Mouse (Mus musculus): ENCODE results near the gene Psme2.

Psme2 gene

GRCm38 (mm10) chr14:55590748-55591330 is at the start of gene Psme2:
TSS of gene Psme2 (minus strand) at chr14:55591113.
- DNase-seq (ENCODE audit: low spot score in 2 of 2) = peak; percentile 93 to 94

GRCm38 (mm10) chr14:55637795-55638194 is 46.9 kb upstream of the Psme2 start, which contains the start of gene Gm49378:
TSS of gene Gm49378 (minus strand) at chr14:55637895.
- no peak for DNase-seq (ENCODE audit: low spot score in 2 of 2)

- peak; percentile 77 to 82 for DNase-seq (ENCODE audit: low spot score in 2 of 2)
Observed at GRCm38 (mm10) chr14:55635523-55636007, 44.7 kb upstream of the Psme2 start, which contains the start of gene Ipo4. TSS of gene Ipo4 (minus strand) at chr14:55635957.

GRCm38 (mm10) chr14:55634874-55635522 is 44.1 kb upstream of the Psme2 start:
- DNase-seq (ENCODE audit: low spot score in 2 of 2) = no peak

- DNase-seq (ENCODE audit: low spot score in 2 of 2) = peak in 1 of 2 experiments; percentile 71
Observed at GRCm38 (mm10) chr14:55629312-55629711, 38.4 kb upstream of the Psme2 start.

GRCm38 (mm10) chr14:55628077-55628827 is 37.3 kb upstream of the Psme2 start:
- no peak for DNase-seq (ENCODE audit: low spot score in 2 of 2)

- no peak for DNase-seq (ENCODE audit: low spot score in 2 of 2)
Observed at GRCm38 (mm10) chr14:55618486-55619195, 27.7 kb upstream of the Psme2 start.

GRCm38 (mm10) chr14:55617822-55618221 is 26.9 kb upstream of the Psme2 start, which contains the start of gene Rec8:
TSS of gene Rec8 (plus strand) at chr14:55618037.
- DNase-seq (ENCODE audit: low spot score in 2 of 2) = no peak

GRCm38 (mm10) chr14:55616844-55617243 is 25.9 kb upstream of the Psme2 start:
- DNase-seq (ENCODE audit: low spot score in 2 of 2) = no peak

- DNase-seq (ENCODE audit: low spot score in 2 of 2) = no peak
Observed at GRCm38 (mm10) chr14:55615876-55616275, 25.0 kb upstream of the Psme2 start.

- no peak for DNase-seq (ENCODE audit: low spot score in 2 of 2)
Observed at GRCm38 (mm10) chr14:55614565-55615178, 23.8 kb upstream of the Psme2 start.

- DNase-seq (ENCODE audit: low spot score in 2 of 2) = no peak
Observed at GRCm38 (mm10) chr14:55613346-55613745, 22.4 kb upstream of the Psme2 start.

- DNase-seq (ENCODE audit: low spot score in 2 of 2) = no peak
Observed at GRCm38 (mm10) chr14:55608339-55608738, 17.4 kb upstream of the Psme2 start.

GRCm38 (mm10) chr14:55605743-55606459 is 15.0 kb upstream of the Psme2 start:
- DNase-seq (ENCODE audit: low spot score in 2 of 2) = no peak

- DNase-seq (ENCODE audit: low spot score in 2 of 2) = no peak
Observed at GRCm38 (mm10) chr14:55604823-55605222, 13.9 kb upstream of the Psme2 start.

GRCm38 (mm10) chr14:55603633-55604576 is 13.0 kb upstream of the Psme2 start:
- peak; percentile 85 to 91 for DNase-seq (ENCODE audit: low spot score in 2 of 2)

- no peak for DNase-seq (ENCODE audit: low spot score in 2 of 2)
Observed at GRCm38 (mm10) chr14:55603271-55603632, 12.3 kb upstream of the Psme2 start, which contains the start of gene Irf9. TSS of gene Irf9 (plus strand) at chr14:55603571.

- no peak for DNase-seq (ENCODE audit: low spot score in 2 of 2)
Observed at GRCm38 (mm10) chr14:55598521-55599390, 7.8 kb upstream of the Psme2 start.

Measured in urinary bladder, postnatal 4 days (tissue).